Mouse (Mus musculus) right cerebral cortex, postnatal 10 days (tissue): ENCODE data around the gene Kif13a.

Experiments used
- DNase-seq, 2 experiments: peaks; one replicate each; pipeline ENCODE4 v3.0.0; 2021; ENCODE audit warnings: low spot score in 2 of 2

Kif13a gene

GRCm38 (mm10) chr13:46921559-46921958 is 8.1 kb downstream of the Kif13a start:
- no peak for DNase-seq

- DNase-seq: no peak
These were observed 9.9 kb downstream of the Kif13a start for GRCm38 (mm10) chr13:46919797-46920196.

GRCm38 (mm10) chr13:46918509-46918908 is 11.2 kb downstream of the Kif13a start:
- DNase-seq: no peak

- DNase-seq: no peak
These were observed 17.7 kb downstream of the Kif13a start for GRCm38 (mm10) chr13:46911960-46912359.

GRCm38 (mm10) chr13:46911018-46911419 is 18.6 kb downstream of the Kif13a start:
- DNase-seq: no peak

- DNase-seq: no peak
These were observed 19.7 kb downstream of the Kif13a start for GRCm38 (mm10) chr13:46909946-46910345.

GRCm38 (mm10) chr13:46909005-46909565 is 20.6 kb downstream of the Kif13a start:
- DNase-seq: no peak

GRCm38 (mm10) chr13:46908387-46908786 is 21.3 kb downstream of the Kif13a start:
- no peak for DNase-seq

GRCm38 (mm10) chr13:46907861-46908260 is 21.8 kb downstream of the Kif13a start:
- DNase-seq: no peak

GRCm38 (mm10) chr13:46907115-46907514 is 22.6 kb downstream of the Kif13a start:
- DNase-seq: peak; percentile 44 to 74

GRCm38 (mm10) chr13:46905971-46906370 is 23.7 kb downstream of the Kif13a start:
- DNase-seq: no peak

GRCm38 (mm10) chr13:46904982-46905621 is 24.6 kb downstream of the Kif13a start:
- DNase-seq: no peak

- DNase-seq: no peak
These were observed 27.0 kb downstream of the Kif13a start for GRCm38 (mm10) chr13:46902568-46903255.

- DNase-seq: no peak
These were observed 28.7 kb downstream of the Kif13a start for GRCm38 (mm10) chr13:46900870-46901555.

- no peak for DNase-seq
These were observed 30.8 kb downstream of the Kif13a start for GRCm38 (mm10) chr13:46898837-46899236.

- no peak for DNase-seq
These were observed 31.3 kb downstream of the Kif13a start for GRCm38 (mm10) chr13:46898411-46898810.

- no peak for DNase-seq
These were observed 37.3 kb downstream of the Kif13a start for GRCm38 (mm10) chr13:46892380-46892779.

- peak in 1 of 2 experiments; percentile 54 for DNase-seq
These were observed 41.5 kb downstream of the Kif13a start for GRCm38 (mm10) chr13:46888150-46888683.

- no peak for DNase-seq
These were observed 43.0 kb downstream of the Kif13a start for GRCm38 (mm10) chr13:46886497-46887261.

GRCm38 (mm10) chr13:46885759-46886060 is 44.0 kb downstream of the Kif13a start:
- DNase-seq: no peak

GRCm38 (mm10) chr13:46884898-46885758 is 44.5 kb downstream of the Kif13a start:
- DNase-seq: no peak
